In genomic region chr8:111337890-111338347, GRCm38 (mm10) we compare ENCODE assay signal across 7 mouse cellular contexts. TPM values are rescaled to one million over a fixed set of nuclear protein-coding genes. Genes with fewer than 3 reads are reported as not detected.
A peak's percentile ranks its signal among the peaks of the same experiment; 100 is the strongest.
DNase-seq lines count a peak whose midpoint lies in the region; ATAC-seq and TF ChIP-seq lines count a peak whose summit lies in the region.

TSS of gene Mlkl (minus strand) at chr8:111338177.

- WGBS in liver, embryonic 16.5 days (ENCODE audit: insufficient replicate concordance): under 1% methylated on average over 29 of the region's 29 CpGs
- 1% methylated on average over 29 of the region's 29 CpGs for WGBS in neural tube, embryonic 11.5 days

- peak within 1 kb of the TSS; percentile 26 for H3K27ac ChIP-seq in liver, embryonic 16.5 days (ENCODE audit: low read length)
- H3K27ac ChIP-seq in neural tube, embryonic 11.5 days (ENCODE audit: low read depth, low read length): no peak within 1 kb of the TSS

- no peaks in the 10 kb centered on the region for H3K9me3 ChIP-seq in liver, embryonic 16.5 days (replicated peaks; ENCODE audit: control insufficient read depth, low read length)
- no peaks in the 10 kb centered on the region for H3K9me3 ChIP-seq in neural tube, embryonic 11.5 days (ENCODE audit: control insufficient read depth, low read length)

- TF ChIP-seq CTCF in brain, embryonic 14.5 days (IDR thresholded peaks at IDR 0.05; ENCODE audit: borderline replicate concordance, extremely low read depth, insufficient read depth, insufficient read length): no peak

- H3K4me3 ChIP-seq in liver, embryonic 16.5 days (ENCODE audit: low read depth, low read length): peak within 1 kb of the TSS; percentile 61
- H3K4me3 ChIP-seq in neural tube, embryonic 11.5 days (ENCODE audit: low read depth, low read length): peak within 1 kb of the TSS; percentile 25

- peak within 1 kb of the TSS; percentile 52 for H3K9ac ChIP-seq in liver, embryonic 16.5 days (ENCODE audit: low read depth, low read length)
- H3K9ac ChIP-seq in neural tube, embryonic 11.5 days (ENCODE audit: low read length): peak within 1 kb of the TSS; percentile 2; the same call in 1 of the 2 replicates

- H3K27me3 ChIP-seq in liver, embryonic 16.5 days (ENCODE audit: control insufficient read depth, insufficient read depth, low read depth, low read length): no peaks in the 10 kb centered on the region; the same call in 1 of the 2 replicates
- no peaks in the 10 kb centered on the region for H3K27me3 ChIP-seq in neural tube, embryonic 11.5 days (ENCODE audit: control insufficient read depth, insufficient read depth, low read length)

- peak within 1 kb of the TSS; percentile 75 for H3K4me2 ChIP-seq in liver, embryonic 16.5 days (ENCODE audit: low read depth, low read length)
- peak within 1 kb of the TSS; percentile 53 for H3K4me2 ChIP-seq in neural tube, embryonic 11.5 days (ENCODE audit: low read depth)

- peak; percentile 78 for DNase-seq in Muller cell, postnatal 12 days (ENCODE audit: inconsistent ontology term)
- peak; percentile 43 for DNase-seq in brain, embryonic 14.5 days (ENCODE audit: low read depth)
- DNase-seq in gastrocnemius, postnatal 10 days: peak; percentile 35
- peak; percentile 49 for DNase-seq in neural tube, embryonic 11.5 days (ENCODE audit: low spot score)
- DNase-seq in thymus, postnatal 36 days: peak; percentile 16 to 17

- H3K36me3 ChIP-seq in liver, embryonic 16.5 days (ENCODE audit: control insufficient read depth, insufficient read depth): no peaks in the 10 kb centered on the region
- no peaks in the 10 kb centered on the region for H3K36me3 ChIP-seq in neural tube, embryonic 11.5 days (ENCODE audit: control insufficient read depth, insufficient read depth, low read length)

- no peak for TF ChIP-seq POLR2A in brain, embryonic 14.5 days (IDR thresholded peaks at IDR 0.05; ENCODE audit: borderline replicate concordance, extremely low read depth, insufficient read depth, insufficient read length, poor library complexity, severe bottlenecking)

- peaks cover 3% of the 10 kb centered on the region; the same call in 1 of the 2 replicates for H3K4me1 ChIP-seq in liver, embryonic 16.5 days (ENCODE audit: control insufficient read depth, low read depth, low read length)
- H3K4me1 ChIP-seq in neural tube, embryonic 11.5 days (ENCODE audit: control insufficient read depth, insufficient read depth, low read length): no peaks in the 10 kb centered on the region

- peak; percentile 38 for ATAC-seq in inflammation-experienced regulatory T-cells, adult 6 months
- ATAC-seq in liver, embryonic 16.5 days (ENCODE audit: low read depth): 0 out of 2 replicates have a peak, but pooled peaks have one; percentile 37
- ATAC-seq in neural tube, embryonic 11.5 days (ENCODE audit: insufficient read depth, low FRiP score, low TSS enrichment): no peak

RNA-seq across cellular contexts. Expression of gene Mlkl, which starts in this region (rescaled TPM):
- polyA plus RNA-seq in brain, embryonic 14.5 days (2012; rRNA removed): 0.19 and 0.23 TPM in 2 replicates
- total RNA-seq in gastrocnemius, postnatal 10 days (2021): 1 to 10 TPM; 1.1 to 2.6 TPM
- polyA plus RNA-seq in inflammation-experienced regulatory T-cells, adult 6 months (2017; shearing (Covaris generic)): 10 to 100 TPM in 1 of 3 experiments, 1 to 10 TPM in 2; 3.7 to 18.8 (median 6.3) TPM
- polyA plus RNA-seq in liver, embryonic 16.5 days (2015; fragmentation: Nextera tagmentation; extraction: Ambion mirVana): 2.8 and 3.3 TPM in 2 replicates
- 0.28 and 0.37 TPM in 2 replicates for polyA plus RNA-seq in neural tube, embryonic 11.5 days (2014; fragmentation: Nextera tagmentation; extraction: Ambion mirVana)

Comparison
In these comparisons a context has a peak if more than half of its experiments do, and no peak if none do; other contexts are left out.
1. Peak in DNase-seq in brain, embryonic 14.5 days; RNA of the gene not detected or under 1 TPM.
2. Peak in DNase-seq, H3K4me3 ChIP-seq, H3K9ac ChIP-seq and H3K4me2 ChIP-seq in neural tube, embryonic 11.5 days; RNA of the gene not detected or under 1 TPM.
3. DNase-seq: peak in every context shown above with its lines; median percentile 78 in Muller cell, postnatal 12 days; 49 in neural tube, embryonic 11.5 days; 43 in brain, embryonic 14.5 days; 35 in gastrocnemius, postnatal 10 days; 16 in thymus, postnatal 36 days.